Mouse (Mus musculus): ENCODE measurements around the gene Mgll.

Gene Mgll

DNA sequence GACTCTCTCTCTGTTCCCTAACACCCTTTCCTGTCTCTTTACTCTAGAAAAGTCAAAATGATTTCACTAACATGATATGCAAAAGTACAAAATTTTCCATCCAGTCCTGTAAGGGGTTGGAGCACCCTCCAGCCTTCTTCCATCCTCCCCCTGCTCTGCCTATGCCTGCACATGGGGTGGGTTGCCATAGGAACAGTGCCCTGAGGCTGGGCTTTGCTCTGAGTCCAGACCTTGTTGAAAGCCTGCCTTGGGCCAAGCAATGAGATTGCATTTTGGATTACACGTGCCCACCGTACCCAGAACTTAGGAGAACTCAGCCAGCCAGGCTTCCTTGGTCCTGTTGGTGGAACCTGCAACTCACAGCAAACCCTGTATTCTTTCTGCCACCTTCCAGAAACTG is 69.0 kb downstream of the Mgll start:
- DNase-seq (ENCODE audit: extremely low read depth, insufficient read length, low spot score): no peak

DNA sequence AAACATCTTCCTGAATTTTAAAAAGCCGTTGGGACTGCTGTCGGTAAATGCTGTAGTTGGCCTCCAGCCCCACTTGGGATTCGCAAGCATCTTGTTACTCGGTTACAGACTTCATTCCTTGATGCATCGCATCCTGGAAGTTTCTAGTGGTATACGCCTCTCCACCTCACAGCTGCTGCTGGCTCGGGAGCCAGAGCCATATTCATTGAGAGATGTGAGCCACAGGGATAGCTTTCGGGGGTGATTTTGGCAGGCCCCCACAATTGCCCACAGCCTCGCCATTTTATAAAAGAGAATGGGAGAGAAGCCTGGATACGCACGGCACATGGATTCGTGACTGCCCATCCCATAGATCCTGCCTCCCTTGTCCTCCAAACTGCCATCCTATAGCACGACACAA is 69.7 kb downstream of the Mgll start:
- no peak for DNase-seq (ENCODE audit: extremely low read depth, insufficient read length, low spot score)

DNA sequence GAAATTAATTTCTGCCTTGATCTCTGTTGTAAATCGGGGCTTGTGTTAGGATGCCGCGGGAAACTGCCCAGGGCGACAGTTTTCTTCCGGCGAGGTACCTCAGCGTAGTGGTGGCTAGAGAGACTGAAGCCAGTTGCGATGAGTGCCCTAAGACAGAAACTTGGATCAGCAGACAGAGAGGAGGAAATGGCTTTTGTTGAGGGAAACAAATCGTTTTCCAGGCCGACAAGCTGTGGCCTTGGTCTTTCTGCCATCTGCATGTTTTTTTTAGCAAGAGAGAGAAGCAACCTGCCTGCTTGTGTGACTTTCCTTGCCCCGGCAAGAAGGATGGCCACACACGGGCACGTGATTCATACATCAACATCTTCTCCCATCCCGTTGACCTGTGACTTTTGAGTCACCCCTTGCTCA is 70.4 kb downstream of the Mgll start:
- no peak for DNase-seq (ENCODE audit: extremely low read depth, insufficient read length, low spot score)

- DNase-seq (ENCODE audit: extremely low read depth, insufficient read length, low spot score): no peak
These were observed 76.0 kb downstream of the Mgll start for GRCm38 (mm10) chr6:88800191-88800590.

DNA sequence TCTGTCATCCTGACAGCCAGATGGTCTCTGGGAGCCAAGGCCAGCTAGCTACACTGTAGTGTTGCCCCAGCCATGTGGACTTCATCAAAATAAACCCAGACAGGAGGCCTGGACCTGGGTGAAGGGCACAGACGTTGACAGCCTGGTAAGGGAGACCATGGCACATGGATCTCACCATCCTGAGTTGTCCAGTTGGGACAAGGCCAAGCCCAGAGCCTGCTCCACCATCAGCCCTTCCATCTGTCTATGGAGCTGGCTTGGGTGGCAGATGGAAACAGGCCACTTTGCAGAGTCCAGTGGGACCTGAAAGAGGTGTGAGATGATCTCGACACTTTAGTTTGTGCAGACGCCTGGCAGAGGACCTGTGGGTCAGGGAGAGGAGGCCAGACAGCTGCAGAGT is 76.5 kb downstream of the Mgll start:
- no peak for DNase-seq (ENCODE audit: extremely low read depth, insufficient read length, low spot score)

DNA sequence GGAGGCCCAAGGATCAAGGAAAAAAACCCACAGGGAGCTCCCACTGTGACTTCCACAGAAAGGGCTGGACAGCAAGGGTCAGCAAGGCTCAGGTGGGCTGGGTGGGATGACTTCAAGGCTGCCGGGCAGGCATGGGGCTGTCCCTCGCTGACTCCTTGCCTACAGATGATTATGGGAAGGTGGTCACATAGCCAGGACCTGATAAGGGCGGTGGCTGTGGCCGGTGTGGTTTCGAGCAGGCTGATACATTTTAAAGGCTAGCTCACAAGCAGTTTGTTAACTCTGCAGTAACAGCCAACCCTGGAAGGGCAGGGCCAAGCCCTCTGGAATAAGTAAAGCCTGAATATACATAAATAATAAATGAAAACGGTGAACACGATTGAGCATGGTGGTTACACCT is 78.8 kb downstream of the Mgll start:
- DNase-seq (ENCODE audit: extremely low read depth, insufficient read length, low spot score): no peak

- no peak for DNase-seq (ENCODE audit: extremely low read depth, insufficient read length, low spot score)
These were observed 79.9 kb downstream of the Mgll start for GRCm38 (mm10) chr6:88803957-88804695.

DNA sequence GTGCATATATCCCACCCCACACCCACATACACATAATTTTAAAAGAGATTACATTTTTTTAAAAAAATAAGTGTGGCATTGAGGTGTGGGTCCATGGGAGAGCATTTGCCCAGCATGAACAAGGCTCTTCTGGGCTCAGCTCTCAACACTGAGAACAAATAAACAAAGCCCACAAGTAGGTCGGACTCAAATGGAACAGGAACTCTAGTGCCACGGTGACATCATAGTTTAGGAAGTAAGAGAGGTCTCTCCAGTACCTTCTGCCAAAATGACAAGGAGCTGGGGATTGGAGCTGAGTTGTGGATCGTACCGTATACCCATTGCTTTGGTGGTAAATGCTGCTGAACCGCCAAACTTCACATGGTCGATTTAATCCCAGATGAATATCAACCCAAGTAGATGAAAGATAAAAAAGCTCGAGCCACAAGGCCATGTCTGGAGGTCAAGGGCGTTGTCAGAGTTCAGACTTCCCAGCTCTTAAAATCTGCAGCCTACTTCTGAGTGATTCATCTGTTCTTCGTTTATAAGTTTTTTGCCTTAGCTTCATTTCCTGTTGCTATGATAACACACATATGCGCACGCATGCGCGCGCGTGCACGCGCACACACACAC is 80.9 kb downstream of the Mgll start:
- DNase-seq (ENCODE audit: extremely low read depth, insufficient read length, low spot score): no peak

DNA sequence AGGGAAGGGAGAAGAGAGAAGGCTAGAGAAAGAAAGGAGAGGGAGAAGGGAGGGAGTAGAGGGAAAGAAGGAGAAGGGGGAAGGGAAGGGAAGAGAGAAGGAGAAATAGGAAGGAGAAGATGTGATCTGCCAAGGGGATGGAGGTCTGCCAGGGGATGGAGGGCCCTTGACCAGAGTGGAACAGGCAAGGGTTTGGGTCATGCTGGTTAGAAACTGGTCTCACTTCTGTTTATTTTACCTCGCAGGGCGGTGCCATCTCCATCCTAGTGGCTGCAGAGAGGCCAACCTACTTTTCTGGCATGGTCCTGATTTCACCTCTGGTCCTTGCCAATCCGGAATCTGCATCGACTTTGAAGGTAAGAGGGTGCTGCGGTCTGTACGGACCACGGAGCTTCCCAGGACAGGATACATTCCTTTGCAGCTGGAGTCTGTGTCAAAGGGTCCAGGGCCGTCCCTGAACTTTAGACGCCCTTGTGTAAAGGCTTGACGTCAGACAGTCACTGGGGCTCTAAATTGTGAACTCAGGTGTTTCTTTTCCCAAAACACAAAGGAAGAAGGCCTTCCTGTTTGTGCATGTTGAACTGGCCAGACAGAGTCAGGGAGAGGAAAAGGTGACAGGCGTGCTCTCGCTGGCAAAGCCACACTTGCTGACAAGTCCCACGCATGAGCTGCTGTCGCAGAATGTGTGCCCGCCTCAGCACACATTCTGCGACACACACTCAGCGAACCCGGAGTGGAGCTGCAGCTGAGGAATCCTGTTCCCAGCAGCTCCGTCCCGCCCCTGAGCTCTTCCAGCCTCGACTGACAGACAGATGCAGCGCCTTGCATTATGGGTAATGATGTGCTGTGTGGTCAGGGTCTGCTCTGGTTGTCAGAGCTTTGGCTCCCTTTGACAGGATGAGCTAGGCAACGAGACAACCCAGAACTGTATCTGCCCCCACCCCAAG is 85.2 kb downstream of the Mgll start:
- DNase-seq (ENCODE audit: extremely low read depth, insufficient read length, low spot score): no peak

DNA sequence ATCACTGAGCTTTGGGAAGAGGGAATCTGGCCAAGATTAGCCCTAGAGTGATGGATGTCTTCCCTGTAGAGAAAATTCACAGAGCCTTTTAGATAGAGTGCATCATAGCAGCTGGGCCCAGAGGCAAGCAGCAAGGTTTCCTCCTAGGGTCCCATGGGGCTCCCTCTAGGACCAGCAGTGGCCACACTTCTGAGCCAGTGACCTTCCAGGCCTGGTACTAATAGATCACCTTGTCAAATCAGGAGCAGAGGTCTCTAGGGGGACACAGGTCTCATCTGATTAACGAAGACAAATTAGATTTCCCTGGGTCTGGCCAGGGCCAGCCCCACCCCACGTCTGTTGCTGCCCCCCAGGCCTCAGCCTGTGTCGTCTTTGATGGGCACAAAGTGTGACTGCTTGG is 86.1 kb downstream of the Mgll start:
- DNase-seq (ENCODE audit: extremely low read depth, insufficient read length, low spot score): no peak

GRCm38 (mm10) chr6:88811396-88811795 is 87.2 kb downstream of the Mgll start:
- DNase-seq (ENCODE audit: extremely low read depth, insufficient read length, low spot score): no peak

- no peak for DNase-seq (ENCODE audit: extremely low read depth, insufficient read length, low spot score)
These were observed 87.7 kb downstream of the Mgll start for GRCm38 (mm10) chr6:88811880-88812400.

DNA sequence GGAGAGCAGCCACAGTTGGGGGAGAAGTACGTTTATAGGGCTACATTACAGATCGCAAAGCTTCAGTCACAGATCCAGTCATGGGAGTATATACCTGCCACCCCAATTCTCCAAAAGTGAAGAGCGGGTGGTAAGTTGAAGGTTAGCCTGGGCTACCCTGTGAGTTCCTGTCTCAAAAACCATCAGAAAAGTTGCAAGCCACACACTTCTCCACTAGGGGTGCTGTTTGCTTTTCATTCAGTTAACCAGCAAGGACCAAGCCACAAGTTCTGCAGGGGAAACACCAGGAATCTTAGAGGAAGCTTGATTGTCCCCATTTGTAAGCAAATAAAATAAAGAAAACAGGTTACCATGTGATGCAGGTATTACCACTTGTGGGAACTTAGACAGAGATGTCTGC is 88.7 kb downstream of the Mgll start:
- DNase-seq (ENCODE audit: extremely low read depth, insufficient read length, low spot score): no peak

- no peak for DNase-seq (ENCODE audit: extremely low read depth, insufficient read length, low spot score)
These were observed 89.6 kb downstream of the Mgll start for GRCm38 (mm10) chr6:88813832-88814231.

GRCm38 (mm10) chr6:88815036-88815435 is 90.8 kb downstream of the Mgll start:
- no peak for DNase-seq (ENCODE audit: extremely low read depth, insufficient read length, low spot score)

- no peak for DNase-seq (ENCODE audit: extremely low read depth, insufficient read length, low spot score)
These were observed 91.3 kb downstream of the Mgll start for GRCm38 (mm10) chr6:88815489-88815888.

DNA sequence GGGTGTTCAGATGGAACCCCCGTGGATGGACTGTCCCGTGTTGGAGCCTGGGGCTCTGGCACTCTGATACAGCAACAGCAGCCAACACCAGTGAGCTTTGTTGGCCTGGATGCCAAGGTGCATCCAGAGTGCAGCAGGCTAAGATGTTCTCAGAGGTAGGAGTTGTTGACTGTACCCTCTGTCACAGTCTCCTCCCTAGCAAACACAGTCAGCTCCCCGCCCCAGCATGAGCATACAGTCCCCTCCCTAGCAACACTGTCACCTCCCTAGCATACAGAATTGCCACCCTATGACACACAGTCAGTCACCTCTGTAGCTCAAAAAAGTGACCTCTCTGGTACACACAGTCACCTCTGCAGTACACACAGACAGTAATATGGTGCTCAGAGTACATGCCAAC is 92.7 kb downstream of the Mgll start:
- no peak for DNase-seq (ENCODE audit: extremely low read depth, insufficient read length, low spot score)

DNA sequence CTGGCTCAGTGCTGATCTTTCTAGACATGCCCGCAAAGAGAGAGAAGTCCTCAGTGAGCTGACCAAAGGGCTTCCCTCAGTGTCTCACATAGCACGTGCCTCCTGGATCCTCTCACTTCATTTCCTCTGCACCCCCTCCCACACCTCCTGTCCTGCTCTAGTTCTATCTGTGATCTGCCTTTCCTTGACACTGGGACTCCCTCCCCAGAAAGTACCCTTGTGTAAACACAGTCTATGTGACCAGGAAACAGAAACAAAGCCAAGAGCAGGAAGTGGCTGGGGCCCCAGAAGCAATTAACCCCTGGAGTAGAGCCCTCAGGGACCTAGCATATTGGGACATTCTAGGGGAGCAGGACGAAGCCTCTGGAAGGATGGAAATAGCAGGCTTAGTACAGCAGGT is 96.6 kb downstream of the Mgll start:
- DNase-seq (ENCODE audit: extremely low read depth, insufficient read length, low spot score): no peak

DNA sequence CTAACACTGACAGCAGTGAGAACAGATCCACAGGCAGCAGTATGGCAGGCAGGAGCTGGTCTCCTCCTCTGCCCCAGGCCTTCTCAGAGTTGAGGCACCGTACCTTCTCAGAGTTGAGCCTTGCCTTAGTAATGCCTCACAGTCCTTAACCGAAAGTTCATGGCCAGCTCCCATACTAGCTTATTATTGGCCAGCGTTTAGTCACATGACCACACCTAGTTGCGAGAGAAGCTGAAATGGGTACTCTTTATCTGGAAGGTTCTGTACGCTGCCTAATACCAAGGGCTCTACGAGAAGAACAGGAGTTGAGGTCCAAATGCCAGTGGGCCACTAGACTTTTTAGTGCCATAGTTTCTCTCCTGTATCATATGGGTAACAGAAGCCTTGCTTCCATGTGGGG is 97.1 kb downstream of the Mgll start:
- no peak for DNase-seq (ENCODE audit: extremely low read depth, insufficient read length, low spot score)

DNA sequence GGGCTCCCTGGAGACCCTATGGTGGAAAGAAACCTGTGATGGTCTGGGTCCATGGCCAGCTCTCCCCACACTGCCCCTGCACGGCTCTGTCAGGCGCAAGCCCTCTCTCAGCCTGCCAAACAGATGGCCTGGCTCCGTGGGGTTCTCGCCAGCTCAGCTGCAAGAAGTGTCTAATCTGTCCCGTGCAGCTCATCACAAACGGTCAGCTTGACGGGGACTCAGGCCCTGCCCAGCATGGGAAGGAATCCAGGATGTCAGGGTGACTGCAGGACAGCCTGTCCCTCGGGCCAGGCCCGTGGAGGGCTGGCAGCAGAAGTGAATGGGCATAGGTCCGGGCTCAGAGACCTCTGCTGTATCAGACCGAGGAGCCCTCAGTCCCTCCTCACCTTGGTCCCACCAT is 97.7 kb downstream of the Mgll start:
- no peak for DNase-seq (ENCODE audit: extremely low read depth, insufficient read length, low spot score)

- no peak for DNase-seq (ENCODE audit: extremely low read depth, insufficient read length, low spot score)
These were observed 100.0 kb downstream of the Mgll start for GRCm38 (mm10) chr6:88824183-88824582.
